Mouse (Mus musculus): ENCODE data around the gene Vmn1r86.
"Not testable (repeated sequence)": the region's sequence is repeated elsewhere in the genome, so short reads cannot be mapped to it uniquely, and the experiment has no call there.

DNA sequence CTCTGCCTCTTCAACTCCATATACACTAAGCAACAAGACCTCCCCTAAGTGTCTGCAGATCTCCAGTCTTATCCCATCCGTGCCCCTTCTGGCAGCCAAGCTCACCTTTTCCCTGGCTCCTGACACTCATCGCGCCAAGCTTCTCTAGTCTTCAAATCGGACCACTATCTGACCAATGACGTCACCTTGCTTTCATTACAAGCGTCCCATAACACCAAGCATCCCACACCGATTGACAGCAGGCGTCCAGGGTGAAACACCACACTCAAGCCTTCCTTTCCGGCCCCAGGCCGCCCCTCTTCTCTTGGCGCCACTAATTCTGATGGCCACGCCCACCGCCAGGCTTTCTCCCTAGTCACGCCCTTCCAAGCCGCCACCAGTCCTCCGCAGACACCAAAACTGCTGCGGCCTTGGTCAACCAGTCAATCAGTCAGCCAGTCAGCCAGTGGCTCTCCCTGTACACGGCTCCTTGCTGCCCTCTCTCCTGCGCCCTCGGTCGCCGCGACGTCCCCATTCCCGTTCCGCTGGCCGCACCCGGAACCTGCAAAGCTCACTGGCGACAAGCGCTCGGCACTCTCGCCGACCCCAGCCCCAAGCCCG, 3.9 kb upstream of the Vmn1r86 start:
- TF ChIP-seq POLR2A (IDR thresholded peaks at IDR 0.05; ENCODE audit: borderline replicate concordance, control insufficient read depth, low read depth, low read length); CTCF (IDR thresholded peaks at IDR 0.05; ENCODE audit: control insufficient read depth, insufficient read depth, low read length): not testable (repeated sequence)

Data from bone marrow, adult 2 months (tissue).